Mouse (Mus musculus) heart, postnatal 0 days (tissue): ENCODE results near the gene Tap1.

Experiments used
- CTCF ChIP-seq: IDR thresholded peaks from 2 replicates; pipeline ENCODE4 v1.5.1; 2016; ENCODE audit warnings: antibody characterized with exemption, control low read depth, low read depth
- EP300 ChIP-seq: IDR thresholded peaks from 2 replicates; pipeline ENCODE4 v1.6.1; 2016; ENCODE audit warnings: antibody characterized with exemption, low read depth

DNA sequence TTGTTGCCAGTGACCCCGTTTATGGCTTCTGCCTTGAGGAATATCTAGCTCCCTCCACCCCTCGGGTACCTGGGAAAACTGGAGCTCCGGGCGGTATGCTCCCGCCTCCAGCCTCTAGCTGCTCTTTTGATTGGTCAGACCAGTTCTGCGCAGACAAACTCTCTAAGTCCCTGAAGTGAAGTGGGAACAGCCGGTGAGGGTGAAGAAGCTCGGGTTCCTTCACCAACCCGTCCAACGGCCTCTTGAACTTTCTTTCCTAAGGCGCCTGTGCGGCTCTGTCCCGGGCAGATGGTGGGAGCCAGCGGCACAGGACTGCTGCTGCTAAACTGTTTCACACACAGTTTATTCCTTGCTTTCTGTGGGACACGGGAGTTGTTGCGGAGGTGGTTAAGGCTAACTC is 47.9 kb upstream of the Tap1 start:
- TF ChIP-seq EP300 = no peak
- TF ChIP-seq CTCF = no peak
